Mouse (Mus musculus): ENCODE data around the gene Rbm6.

Gene Rbm6

DNA sequence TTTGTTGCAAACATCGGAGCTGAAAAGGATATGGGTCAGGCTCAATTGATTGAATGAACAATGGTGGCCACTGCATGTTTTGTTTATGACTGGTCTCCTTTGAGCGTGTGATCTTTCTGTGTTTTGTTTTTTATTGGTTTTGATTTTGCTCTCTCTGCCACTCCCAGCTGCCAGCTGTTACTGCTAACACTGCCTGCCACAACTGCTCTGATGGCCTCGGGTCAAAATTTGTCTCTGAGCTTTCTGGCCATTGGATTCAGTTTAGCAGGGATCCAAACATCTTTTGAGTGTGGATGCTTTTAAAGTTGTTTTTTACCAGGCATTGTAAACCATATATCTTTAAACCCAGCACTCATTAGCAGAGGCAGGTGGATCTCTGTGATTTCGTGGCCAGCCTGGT is 7.4 kb upstream of the Rbm6 start:
- DNase-seq (ENCODE audit: low spot score in 2 of 2): no peak

DNA sequence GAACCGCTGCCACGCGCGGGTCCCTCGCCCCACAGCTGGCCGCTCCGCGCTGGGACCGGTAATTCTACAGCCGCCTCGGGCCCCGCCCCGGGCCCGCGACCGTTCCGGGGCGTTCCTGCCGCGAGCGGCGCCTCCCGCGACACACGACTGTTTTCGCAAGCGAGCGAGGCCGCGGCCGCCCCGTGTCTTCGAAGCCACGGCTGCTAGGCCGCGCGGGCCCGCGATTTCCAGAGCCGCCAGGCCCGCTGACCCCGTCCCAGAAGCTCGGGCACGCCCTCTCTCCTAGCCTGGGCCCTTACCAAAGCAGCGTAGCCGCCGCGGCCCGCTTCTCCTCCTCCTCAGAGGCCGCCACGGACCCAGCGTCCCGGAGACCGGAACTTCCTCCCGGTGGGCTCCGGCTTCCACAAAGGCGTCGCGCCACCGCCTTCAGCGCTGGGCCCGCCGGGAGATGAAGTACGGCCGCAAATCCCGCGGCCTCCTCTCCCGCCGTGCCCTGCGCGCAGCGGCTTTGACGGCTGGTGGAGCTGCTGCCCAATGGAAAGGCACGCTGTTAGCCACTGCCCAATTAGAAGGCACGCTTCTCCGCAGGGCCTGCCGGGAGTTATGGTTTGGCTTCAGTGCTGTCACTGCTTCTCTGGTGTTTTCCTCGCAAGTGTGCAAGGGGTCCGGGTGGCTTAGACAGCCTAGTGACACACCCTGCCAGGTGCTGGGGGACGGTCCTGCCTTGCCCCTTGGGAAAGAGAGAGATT is 513 bp downstream of the Rbm6 start:
- peak; percentile 93 to 95 for DNase-seq (ENCODE audit: low spot score in 2 of 2)

DNA sequence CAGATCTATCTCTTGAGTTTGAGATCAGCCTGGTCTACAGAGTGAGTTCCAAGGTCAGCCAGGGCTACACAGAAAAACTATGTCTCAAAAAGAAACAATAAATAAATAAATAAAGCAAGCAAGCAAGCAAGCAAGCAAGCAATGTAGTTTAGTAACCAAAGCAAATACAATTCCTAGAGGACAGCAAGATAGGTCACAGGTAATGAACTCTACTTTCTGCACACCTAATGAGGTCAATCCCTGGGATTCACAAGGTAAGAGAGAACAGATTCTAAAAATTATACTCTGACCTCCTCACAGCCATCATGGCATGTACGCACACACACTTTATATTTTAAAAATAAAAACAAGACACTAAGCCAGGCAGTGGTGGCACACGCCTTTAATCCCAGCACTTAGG is 7.0 kb downstream of the Rbm6 start:
- no peak for DNase-seq (ENCODE audit: low spot score in 2 of 2)

DNA sequence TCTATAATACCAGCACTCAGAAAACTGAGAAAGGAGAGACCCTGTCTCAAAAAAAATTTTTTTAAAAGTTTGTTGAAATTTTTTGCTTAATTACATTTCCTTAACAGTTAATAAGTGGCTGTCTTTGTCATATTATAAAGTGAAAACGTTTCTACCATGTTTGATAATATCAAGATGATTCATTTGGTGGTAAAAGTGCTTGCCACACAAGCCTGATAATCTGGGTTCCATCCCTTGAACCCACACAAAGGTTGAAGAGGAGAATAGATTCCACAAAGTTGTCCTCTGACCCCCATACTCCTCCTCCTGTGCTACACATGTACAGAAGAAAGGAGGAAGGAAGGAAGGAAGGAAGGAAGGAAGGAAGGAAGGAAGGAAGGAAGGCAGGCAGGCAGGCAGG is 8.5 kb downstream of the Rbm6 start:
- DNase-seq (ENCODE audit: low spot score in 2 of 2): no peak

DNA sequence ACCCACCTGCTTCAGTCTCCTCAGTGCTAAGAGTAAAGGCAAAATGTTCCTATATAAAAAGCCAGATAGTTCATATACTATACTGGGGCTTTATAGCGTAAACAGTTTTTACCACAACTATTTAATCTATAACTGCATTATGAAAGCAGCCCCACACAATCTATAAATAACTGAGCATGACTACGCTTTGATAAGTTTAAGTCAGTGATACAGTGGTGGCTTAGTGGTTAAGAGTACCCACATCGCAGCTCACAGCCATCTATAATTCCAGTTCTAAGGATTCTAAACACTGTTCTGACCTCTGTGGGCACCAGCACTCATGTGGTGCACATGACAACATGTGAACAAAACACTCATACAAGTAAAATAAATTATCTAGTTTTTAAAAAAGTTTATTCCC is 14.7 kb downstream of the Rbm6 start:
- no peak for DNase-seq (ENCODE audit: low spot score in 2 of 2)

DNA sequence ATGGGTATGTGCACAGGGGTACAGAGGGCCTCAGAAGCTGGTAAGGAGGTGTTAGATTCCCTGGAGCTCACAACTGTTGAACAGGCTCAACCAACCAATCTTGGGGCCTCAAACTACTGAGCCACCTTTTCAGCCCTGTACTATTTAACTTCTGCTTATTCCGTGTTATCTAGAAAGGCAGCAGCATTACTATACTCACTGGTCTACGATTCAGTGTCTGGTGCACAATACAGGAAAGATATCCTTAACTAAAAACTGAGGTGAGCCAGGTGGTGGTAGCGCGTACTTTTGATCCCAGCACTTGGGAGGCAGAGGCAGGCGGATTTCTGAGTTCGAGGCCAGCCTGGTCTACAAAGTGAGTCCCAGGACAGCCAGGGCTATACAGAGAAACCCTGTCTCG is 24.1 kb downstream of the Rbm6 start:
- DNase-seq (ENCODE audit: low spot score in 2 of 2): no peak

DNA sequence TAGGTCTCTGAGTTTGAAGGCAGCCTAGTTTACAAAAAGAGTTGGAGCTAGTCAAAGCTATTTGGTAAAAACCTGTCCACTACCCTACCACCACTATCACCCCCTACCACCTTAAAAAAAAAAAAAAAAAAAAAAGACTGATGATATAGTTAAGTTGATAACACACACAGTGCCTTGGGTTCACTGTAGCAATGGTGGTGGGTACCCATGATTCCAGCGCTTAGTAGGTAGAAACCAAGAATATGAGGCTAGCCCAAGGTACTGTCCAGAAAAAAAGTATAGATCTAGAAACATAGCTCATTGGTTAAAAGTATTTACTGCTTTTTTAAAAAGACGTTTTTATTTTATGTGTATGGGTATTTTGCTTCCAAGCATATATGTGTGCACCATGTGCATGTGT is 30.3 kb downstream of the Rbm6 start:
- DNase-seq (ENCODE audit: low spot score in 2 of 2): no peak

DNA sequence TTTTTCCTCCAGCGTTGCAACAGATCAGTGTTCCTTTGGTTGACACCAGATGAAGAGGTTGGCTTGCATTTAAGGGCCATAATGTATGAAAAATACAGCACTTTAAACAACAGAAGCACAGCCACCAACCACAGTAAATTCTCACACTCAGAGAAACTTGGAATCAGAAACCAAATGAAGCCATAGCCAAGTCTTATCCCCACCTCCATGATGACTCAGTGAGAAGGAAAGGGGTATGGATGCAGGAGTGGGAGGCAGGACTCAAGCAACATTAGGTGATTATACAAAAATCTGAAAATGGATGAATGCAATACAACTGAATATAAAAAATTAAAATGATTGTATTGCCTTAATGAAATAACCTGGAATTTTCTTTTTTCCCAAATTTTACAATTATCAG is 34.2 kb downstream of the Rbm6 start:
- no peak for DNase-seq (ENCODE audit: low spot score in 2 of 2)

DNA sequence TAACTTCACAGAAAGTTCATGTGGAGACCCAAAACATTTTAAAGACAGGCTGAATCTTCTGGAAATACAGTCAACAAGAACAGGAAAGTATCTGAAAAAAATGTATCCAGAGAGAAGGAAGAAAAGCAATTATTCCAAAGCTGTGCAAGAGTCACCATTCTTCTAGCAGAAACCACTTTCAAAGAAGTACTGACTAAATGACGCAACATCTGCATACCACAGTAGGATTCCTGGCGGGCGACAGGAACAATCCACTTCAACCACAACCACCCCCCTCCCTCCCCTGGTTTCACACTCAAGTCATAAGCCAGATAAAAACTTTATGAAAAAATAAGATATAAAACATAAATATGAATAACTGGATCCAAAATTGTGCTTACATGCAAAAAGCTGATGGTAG is 39.2 kb downstream of the Rbm6 start:
- no peak for DNase-seq (ENCODE audit: low spot score in 2 of 2)

DNA sequence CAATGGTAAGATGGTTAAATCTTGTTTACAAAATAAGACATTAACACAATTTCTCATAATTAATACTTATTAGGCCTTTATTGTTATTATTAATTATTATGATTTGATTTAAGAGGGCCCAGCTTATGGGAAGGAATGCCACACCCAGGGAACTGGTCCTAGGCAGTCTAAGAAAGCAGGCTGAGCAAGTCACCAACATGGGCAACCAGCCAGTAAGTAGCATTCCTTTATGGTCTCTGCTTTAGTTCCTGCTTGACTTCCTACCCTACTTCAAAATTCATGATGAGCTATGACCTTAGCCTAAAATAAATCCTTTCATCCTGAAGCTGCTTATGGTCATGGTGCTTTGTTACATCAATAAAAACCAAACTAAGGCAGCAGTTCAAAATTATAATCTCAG is 41.3 kb downstream of the Rbm6 start:
- DNase-seq (ENCODE audit: low spot score in 2 of 2): no peak

DNA sequence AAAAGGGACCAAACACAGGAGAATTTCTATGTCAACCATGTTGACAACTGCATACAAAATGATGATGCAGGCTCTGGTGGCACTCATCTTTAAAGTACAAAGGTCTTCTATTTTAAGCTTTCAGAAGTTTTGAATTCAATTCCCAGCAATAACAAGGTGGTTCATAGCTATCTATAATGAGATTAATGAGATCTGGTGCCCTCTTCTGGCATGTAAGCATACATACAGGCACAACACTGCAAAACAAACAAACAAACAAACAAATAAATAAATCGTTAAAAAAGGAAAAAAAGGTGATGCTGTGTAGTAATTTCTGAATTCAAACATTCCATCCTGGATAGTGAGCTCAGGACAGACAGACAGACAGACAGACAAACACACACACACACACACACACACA is 60.9 kb downstream of the Rbm6 start:
- DNase-seq (ENCODE audit: low spot score in 2 of 2): no peak

DNA sequence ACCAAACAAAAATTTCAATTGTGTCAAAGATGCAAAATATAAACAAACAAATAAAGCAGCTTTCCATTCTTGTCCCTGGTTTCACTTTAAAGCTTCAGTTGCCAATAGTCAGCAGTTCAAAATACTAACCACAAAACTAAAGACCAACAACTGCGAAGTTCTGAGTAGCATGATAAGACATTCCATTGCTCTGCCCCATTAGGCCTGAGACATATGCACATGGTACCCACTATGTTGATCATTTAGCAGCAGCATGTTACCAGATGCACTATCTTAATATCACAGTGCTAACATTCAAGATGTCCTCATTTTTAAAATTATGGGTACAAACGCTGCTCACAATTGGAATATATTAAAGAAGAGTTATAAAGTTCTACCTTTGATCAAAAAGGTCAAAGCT is 62.1 kb downstream of the Rbm6 start:
- DNase-seq (ENCODE audit: low spot score in 2 of 2): no peak

DNA sequence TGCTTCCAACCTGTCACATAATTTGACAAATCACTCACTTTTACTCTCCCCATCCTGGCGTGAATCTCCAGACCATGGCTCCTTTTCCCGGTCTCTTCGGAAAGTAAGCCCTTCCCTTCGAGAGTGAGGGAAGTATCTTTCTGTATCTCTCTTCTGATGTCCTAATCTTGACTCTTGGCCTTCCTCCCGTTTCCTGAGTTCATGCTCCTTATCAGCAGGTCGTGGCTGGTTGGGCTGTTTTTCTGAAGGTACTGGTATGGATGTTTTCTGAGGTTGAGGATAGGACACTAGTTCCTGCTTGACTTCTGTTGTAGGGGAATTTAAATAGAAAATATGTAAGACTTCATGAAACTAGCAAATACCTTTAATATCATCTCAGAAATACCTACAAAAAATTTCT is 81.3 kb downstream of the Rbm6 start:
- DNase-seq (ENCODE audit: low spot score in 2 of 2): no peak

DNA sequence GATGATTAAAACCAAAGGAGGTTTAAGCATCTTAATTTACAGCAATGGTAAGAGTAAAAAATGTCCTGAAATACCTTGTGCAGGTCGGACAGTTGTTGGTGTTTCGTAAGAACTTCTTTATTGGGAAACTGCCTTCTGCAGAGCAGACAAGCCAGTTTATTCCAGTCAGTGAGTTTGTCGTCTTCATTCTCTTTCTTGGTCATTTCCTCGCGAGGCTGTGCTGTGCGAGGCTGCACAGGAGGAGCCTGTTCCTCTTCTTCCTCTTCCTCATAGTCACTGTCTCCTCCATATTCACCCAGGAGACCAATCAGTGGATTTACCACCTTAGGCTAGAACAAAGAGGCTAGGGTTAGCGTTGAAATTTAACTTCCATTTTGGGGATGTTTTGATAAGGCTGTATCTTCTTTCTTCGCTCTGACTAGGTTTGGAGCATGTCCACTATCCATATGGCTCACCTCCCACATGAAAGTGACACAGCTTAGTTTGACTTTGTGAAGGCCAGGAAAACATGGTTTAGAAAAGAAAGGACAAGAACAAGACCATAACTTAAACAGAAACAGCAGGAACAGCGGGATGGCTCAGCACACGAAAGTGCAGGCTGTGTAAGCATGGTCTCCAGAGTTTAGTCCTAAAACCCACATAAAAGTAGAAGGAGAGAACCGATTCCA is 90.4 kb downstream of the Rbm6 start:
- DNase-seq (ENCODE audit: low spot score in 2 of 2): no peak

DNA sequence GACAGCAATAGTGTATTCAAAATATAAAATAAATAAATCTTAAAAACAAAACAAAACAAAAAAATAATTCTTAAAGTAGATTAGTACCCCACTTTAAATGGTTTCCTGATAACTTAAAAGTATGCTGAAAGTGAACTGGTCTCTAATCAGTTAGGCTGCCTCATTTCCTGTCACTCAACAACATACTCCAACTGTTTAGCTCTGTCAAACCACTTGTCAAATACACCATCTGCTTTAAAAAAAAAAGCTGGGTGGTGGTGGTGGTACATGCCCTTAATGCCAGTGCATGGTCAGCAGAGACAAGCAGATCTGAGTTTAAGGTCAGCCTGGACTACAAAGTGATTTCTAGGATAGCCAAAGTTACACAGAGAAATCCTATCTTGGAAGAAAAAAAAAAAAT is 96.2 kb downstream of the Rbm6 start:
- DNase-seq (ENCODE audit: low spot score in 2 of 2): no peak

DNA sequence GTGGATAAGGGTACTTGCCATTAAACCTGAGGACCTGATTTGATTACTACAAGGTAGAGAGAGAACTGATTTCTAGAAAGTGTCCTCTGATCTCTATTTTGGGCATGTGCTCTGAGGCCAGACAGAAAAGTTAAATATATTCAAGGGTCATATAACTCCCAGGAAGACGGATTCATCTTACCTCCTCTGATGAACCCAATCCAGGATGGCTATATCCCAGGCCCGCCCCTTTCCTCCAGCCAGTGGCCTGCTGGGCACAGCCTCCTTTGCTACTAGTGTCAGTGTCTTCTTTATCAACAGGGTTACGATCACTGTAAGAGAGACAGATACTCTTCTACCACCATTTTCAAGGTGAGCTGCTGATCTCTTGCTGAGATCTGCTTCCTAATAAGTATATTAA is 98.6 kb downstream of the Rbm6 start:
- no peak for DNase-seq (ENCODE audit: low spot score in 2 of 2)

DNA sequence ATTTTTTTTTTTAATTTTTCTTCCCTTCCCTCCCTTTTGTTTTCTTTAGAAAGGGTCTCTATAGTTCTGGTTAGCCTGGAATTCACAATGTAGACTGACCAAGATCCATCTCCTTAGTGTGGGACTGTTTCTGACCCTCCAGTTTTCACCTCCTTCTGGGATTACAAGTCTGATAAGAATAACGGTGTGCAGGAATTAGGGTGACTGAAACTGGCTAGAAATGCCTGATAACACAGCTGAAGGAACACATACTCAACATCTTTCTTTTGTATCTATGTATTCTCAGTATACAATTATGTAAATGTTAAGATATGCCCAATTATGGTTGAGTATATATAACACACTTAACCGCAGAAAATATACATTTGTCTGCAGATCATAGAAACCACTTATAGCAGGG is 101.3 kb downstream of the Rbm6 start:
- DNase-seq (ENCODE audit: low spot score in 2 of 2): no peak

DNA sequence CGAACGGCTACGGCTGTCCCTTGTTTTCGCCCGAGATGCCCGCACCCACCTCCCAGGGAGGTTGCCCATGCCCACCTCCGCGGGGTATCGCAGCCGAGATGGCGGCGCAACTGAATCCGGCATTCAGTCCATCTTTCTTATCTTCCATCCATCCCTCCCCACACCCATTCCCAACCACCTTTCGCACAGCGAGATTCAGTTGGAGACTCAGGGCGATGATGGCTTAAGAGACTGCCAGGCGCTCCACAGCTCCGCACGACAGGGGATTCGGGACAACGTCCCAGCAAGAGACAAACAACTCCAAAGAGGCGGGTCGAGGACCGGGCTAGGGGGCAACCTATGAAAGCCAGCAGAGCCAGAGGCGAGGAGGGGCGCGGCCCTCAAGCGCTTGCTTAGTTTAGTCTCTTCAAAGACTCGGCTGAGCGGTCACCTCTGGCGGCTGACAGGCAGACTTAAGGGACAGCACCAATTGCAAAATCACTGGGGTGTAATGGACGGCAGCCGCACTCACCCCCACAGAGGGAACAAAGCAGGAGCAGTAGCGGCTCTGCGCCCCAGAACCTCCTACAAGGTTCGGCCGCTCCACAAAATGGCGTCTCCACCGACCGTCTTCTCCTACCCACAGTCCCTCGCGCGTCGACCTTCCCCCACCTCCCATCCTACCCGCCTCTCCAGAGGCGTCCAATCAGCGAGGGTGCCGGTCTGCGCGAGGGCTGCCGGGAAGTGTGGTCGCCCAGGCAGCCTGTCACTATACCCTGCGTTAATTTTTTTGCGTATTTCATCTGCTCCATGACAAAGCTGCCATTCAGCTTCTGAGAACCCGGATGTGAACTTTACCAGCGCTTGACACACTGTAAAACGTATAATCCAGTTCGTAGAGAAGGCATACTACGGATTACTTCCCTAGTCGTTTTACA is 102.4 kb downstream of the Rbm6 start, which contains the start of gene Rbm5:
TSS of gene Rbm5 (minus strand) at position 623 of the 917 bp plus-strand sequence.
- peak; percentile 94 to 95 for DNase-seq (ENCODE audit: low spot score in 2 of 2)

DNA sequence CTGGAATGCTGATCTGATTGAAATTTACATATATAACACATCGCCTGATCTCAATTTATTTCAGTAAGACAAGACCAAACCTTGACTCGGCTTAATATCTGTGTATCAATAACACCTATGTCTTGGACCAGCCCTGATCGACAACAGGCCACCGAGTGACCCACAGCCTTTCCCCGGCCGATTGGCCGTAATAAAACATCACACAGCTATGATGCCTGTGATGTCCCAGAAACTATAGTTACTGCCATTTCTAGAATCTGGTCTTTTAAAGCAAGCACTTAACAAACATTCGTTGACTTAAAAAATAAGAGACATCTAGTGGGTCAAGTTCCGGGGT is 103.0 kb downstream of the Rbm6 start:
- peak in 1 of 2 experiments; percentile 62 for DNase-seq (ENCODE audit: low spot score in 2 of 2)

DNA sequence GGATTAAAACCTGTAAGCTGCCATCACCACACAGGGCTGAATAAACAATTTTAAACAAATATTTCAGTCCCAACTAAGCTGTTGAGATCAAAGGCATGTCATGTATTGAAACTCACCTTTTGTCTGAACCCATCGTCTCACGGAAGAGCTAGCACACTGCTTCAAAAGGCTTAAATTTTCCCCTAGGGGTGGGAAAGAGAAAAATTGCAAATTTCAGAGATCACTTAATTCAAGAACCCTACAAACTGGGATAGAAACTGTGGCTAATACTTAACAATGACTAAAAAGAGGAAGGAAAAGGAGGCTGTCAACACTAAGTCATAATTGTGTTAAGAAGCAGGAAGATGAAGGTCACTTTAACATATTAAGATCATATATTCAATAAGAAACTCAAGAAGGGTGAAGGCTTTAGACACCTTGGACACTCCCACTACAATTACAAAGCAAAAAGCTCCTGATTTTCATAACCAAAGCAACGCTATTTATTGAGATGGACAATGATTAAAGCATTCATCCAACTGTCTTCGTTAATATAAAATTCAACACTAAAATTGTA is 103.5 kb downstream of the Rbm6 start:
- no peak for DNase-seq (ENCODE audit: low spot score in 2 of 2)

DNA sequence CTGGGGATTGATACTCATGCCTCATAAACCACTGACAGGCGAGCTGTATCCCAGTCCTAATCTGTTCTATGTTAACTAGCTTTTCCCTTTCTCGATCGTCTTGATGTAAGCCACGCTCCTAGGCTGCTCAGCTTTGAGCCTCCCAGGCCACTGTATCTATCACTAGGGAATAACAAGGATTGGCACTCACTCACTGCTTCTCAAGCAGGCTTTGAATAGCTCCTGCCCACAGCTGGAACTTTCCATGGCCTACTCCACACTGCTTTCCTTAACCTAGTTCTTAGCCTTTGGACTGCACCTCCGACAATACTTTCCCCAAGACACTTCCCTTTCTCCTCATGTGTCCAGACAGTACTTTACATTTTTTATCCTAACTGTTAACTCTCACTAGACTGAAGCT is 104.2 kb downstream of the Rbm6 start:
- DNase-seq (ENCODE audit: low spot score in 2 of 2): no peak

DNA sequence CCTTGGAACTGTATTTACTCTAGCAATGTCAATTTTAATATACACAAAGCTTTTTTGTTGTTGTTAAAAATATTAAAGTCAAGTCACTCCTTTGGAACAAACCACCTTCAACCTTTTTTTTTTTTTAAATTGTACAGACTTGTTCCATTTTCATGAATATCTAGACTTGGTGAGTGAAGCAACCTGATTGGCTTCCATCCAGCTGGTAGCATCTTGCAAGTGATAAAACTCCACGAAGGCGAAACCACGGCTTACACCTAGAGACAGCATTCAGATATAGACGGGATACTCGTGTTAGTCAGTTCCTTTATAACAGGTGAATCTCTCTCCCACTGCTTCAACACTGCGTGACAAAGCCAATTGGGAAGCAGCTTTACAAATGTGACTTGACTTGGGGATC is 113.4 kb downstream of the Rbm6 start:
- no peak for DNase-seq (ENCODE audit: low spot score in 2 of 2)

Data from spleen, postnatal 4 days (tissue).